Mouse (Mus musculus) heart, postnatal 0 days (tissue): Measurements from ENCODE around the gene Pbrm1. TPM values are rescaled to one million over a fixed set of nuclear protein-coding genes. Genes with fewer than 3 reads are reported as not detected.
A peak's percentile ranks its signal among the peaks of the same experiment; 100 is the strongest.

ENCODE experiments used
- ATAC-seq: fragments of 200-750 bp; cut with Nextera tagmentation; 2 replicates; pipeline ENCODE4 v1.8.0; 2017; ENCODE audit warnings: low read depth, moderate number of reproducible peaks, moderate library complexity; ENCODE audit not compliant: insufficient read depth
- DNase-seq: peaks from one replicate; pipeline ENCODE4 v3.0.0-alpha.2; 2016; ENCODE audit warnings: low spot score
- H3K27ac ChIP-seq: fragments of 300-500 bp; sonication (generic); 2 replicates; pipeline ENCODE4 v1.5.1; 2014; ENCODE audit warnings: low read depth, mild to moderate bottlenecking
- H3K27me3 ChIP-seq: fragments of 300-500 bp; sonication (generic); 2 replicates; pipeline ENCODE4 v1.6.1; 2014; ENCODE audit warnings: low read length, mixed read lengths; ENCODE audit not compliant: control insufficient read depth, insufficient read depth
- H3K36me3 ChIP-seq: fragments of 300-500 bp; sonication (generic); replicated peaks from 2 replicates; pipeline ENCODE4 v1.6.1; 2014; ENCODE audit warnings: low read length, mixed read lengths; ENCODE audit not compliant: control insufficient read depth, insufficient read depth
- H3K4me1 ChIP-seq: fragments of 300-500 bp; sonication (generic); 2 replicates; pipeline ENCODE4 v1.6.1; 2014; ENCODE audit warnings: antibody characterized with exemption; ENCODE audit not compliant: control insufficient read depth, insufficient read depth
- H3K4me2 ChIP-seq: fragments of 300-500 bp; sonication (generic); 2 replicates; pipeline ENCODE4 v1.6.1; 2014; ENCODE audit warnings: low read depth, mild to moderate bottlenecking, low read length, moderate library complexity
- H3K4me3 ChIP-seq: fragments of 300-500 bp; sonication (generic); 2 replicates; pipeline ENCODE4 v1.5.1; 2014; ENCODE audit warnings: low read depth, low read length
- H3K9ac ChIP-seq: fragments of 300-500 bp; sonication (generic); replicated peaks from 2 replicates; pipeline ENCODE4 v1.6.1; 2014; ENCODE audit warnings: low read depth, low read length, mixed read lengths
- H3K9me3 ChIP-seq: fragments of 300-500 bp; sonication (generic); replicated peaks from 2 replicates; pipeline ENCODE4 v1.6.1; 2016; ENCODE audit warnings: low read length; ENCODE audit not compliant: control insufficient read depth
- CTCF ChIP-seq: IDR thresholded peaks from 2 replicates; pipeline ENCODE4 v1.5.1; 2016; ENCODE audit warnings: antibody characterized with exemption, control low read depth, low read depth
- EP300 ChIP-seq: IDR thresholded peaks from 2 replicates; pipeline ENCODE4 v1.6.1; 2016; ENCODE audit warnings: antibody characterized with exemption, low read depth
- WGBS: fragments of 180-500 bp; shearing (Covaris S2); extraction: QIAGEN DNeasy Blood & Tissue Kit; methylation state at CpG from one replicate; pipeline ENCODE4 v1.1.7; 2014; 5-methylcytosine and 5-hydroxymethylcytosine counted together
- polyA plus RNA-seq: library from polyadenylated mRNA; unstranded; fragments of >200 nt; fragmentation: Nextera tagmentation; extraction: Ambion mirVana; gene quantifications from 2 replicates; pipeline ENCODE4 v1.2.1, GENCODE M21; 2015
- total RNA-seq: library from RNA; depleted of rRNA; stranded (reverse); fragments of >200 nt; gene quantifications from 2 replicates; pipeline ENCODE4 v1.2.3, GENCODE M21; 2014; ENCODE audit warnings: low replicate concordance

The Pbrm1 gene
- total and polyA plus RNA-seq, 2 experiments from 2014 or later: 65.0 to 66.5 TPM

DNA sequence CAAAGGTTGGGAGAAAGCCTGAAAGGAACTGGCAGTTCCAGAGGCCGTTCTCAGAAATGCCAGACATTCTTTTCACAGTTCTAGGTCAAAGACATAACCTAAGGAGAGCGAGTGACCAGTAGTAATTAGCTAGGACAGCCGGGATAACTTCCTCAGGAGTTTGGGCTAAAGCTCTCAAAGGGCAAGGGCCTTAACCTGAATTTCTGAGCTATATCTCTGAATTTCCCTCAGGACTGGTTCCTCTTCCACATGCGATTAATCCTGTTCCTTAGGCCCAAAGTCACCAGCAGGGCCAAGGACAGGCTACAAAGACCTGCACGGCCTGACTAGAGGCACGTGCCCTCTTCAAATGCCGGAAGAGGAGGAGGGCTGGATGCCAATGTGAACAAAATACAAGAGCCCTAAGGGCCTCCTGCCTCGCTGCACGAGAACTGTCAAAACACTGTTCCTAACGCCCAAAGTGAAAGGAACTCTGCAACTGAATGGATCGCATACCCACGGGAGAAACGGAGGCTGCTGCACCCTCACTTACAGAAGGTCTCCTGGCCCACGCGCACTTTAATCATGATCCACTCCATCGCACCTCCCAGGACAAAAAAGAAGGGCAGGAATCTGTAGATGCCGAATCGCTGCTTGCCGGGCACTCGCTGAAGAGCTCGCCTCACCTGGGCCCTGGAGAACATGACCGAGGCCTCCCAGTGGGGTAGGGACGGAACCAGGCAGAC lies 109.3 kb downstream of the Pbrm1 start:
- H3K4me3 ChIP-seq: peak overlapping the region; percentile 68
- H3K27ac ChIP-seq: peak overlapping the region; percentile 96
- DNase-seq: peak; percentile 84
- H3K27me3 ChIP-seq: no peaks in the 10 kb centered on the region
- peak overlapping the region; percentile 77 for H3K4me2 ChIP-seq
- H3K36me3 ChIP-seq: peaks cover 20% of the 10 kb centered on the region
- TF ChIP-seq EP300: no peak; the same call in 1 of the 2 replicates
- peak; percentile 31 for TF ChIP-seq CTCF
- H3K9me3 ChIP-seq: no peaks in the 10 kb centered on the region
- peak overlapping the region; percentile 75 for H3K9ac ChIP-seq
- peak; percentile 63 for ATAC-seq
- H3K4me1 ChIP-seq: peaks cover 55% of the 10 kb centered on the region
- WGBS: under 1% methylated on average over 23 of the region's 23 CpGs

DNA sequence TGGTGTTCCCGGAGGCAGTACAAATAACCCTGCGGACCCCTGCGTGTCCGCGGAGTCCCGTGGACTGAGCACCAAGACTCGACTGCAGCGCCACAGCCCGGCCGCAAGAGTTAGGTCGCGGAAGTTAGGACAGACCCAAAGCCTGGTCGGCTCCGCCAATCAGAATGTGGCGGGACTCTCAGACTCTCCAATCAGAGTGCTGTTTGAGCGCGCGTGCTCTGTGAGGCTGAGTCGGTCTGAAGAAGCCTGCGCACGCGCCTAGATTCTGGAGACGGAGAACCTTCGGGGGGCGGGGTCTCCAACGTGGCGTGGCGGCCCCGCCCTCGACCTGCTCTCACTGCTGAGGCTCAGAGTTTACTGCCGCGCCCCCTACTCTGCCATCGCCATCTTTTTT lies 109.9 kb downstream of the Pbrm1 start, which contains the start of gene Smim4:
Gene Smim4, minus strand, starts transcription at position 131 of the 394 bp plus-strand sequence.
- H3K4me3 ChIP-seq: peak within 1 kb of the TSS; percentile 68
- ATAC-seq: peak; percentile 93
- TF ChIP-seq CTCF (peak; percentile 59), EP300 (no peak; the same call in 1 of the 2 replicates)
- no peaks in the 10 kb centered on the region for H3K9me3 ChIP-seq
- peak within 1 kb of the TSS; percentile 75 for H3K9ac ChIP-seq
- peak; percentile 100 for DNase-seq
- peak within 1 kb of the TSS; percentile 77 for H3K4me2 ChIP-seq
- peak within 1 kb of the TSS; percentile 96 for H3K27ac ChIP-seq
- H3K4me1 ChIP-seq: peaks cover 58% of the 10 kb centered on the region
- WGBS: under 1% methylated on average over 33 of the region's 33 CpGs
- H3K27me3 ChIP-seq: no peaks in the 10 kb centered on the region
- H3K36me3 ChIP-seq: peaks cover 14% of the 10 kb centered on the region

DNA sequence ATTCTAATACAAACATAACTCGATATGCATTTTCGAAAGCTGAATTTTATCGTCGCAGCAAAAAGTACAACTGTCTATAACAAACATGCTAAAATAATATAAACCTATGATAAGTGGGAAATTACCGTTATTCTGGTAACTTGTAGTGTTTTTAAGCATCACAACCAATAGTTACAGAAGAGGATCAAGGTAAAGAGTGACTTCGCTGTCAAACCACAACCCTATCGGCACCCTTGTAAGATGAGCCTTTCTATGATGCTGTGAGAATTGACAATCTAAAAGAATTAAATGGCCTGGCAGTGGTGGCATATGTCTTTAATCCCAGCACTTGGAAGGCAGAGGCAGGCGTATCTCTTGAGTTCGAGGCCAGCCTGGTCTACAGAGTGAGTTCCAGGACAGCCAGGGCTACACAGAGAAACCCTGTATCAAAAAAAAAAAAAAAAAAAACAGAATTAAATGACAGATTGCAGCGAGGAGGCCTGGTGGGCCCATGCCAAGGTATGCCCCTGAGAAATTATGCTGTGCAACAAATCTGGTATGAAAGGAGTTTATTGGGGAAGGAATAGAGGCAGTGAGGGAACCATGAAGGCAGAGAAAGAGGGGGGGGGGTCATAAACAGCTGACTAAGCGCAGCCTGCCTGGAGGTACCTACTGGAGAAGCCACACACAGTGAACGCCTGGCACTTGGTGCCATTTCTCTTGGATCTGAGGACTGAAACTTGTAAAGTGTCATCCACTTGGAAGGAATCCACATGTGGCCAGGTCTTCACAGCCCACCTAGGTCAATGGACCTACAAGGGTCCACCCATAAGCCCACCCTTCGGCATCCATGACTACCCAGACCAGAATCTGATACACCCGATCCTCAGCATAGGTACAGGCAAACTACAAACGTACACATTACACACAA lies 110.6 kb downstream of the Pbrm1 start:
- TF ChIP-seq CTCF (no peak), EP300 (no peak)
- H3K4me2 ChIP-seq: peak overlapping the region; percentile 55
- H3K36me3 ChIP-seq: peaks cover 9% of the 10 kb centered on the region; the same call in 1 of the 2 replicates
- H3K4me3 ChIP-seq: peak overlapping the region; percentile 68
- H3K4me1 ChIP-seq: peaks cover 58% of the 10 kb centered on the region
- ATAC-seq (no peak), DNase-seq (no peak)
- H3K9me3 ChIP-seq: no peaks in the 10 kb centered on the region
- WGBS: 66% methylated on average over 15 of the region's 15 CpGs
- H3K27me3 ChIP-seq: no peaks in the 10 kb centered on the region
- H3K27ac ChIP-seq: peak overlapping the region; percentile 52
- H3K9ac ChIP-seq: no peak overlapping the region

DNA sequence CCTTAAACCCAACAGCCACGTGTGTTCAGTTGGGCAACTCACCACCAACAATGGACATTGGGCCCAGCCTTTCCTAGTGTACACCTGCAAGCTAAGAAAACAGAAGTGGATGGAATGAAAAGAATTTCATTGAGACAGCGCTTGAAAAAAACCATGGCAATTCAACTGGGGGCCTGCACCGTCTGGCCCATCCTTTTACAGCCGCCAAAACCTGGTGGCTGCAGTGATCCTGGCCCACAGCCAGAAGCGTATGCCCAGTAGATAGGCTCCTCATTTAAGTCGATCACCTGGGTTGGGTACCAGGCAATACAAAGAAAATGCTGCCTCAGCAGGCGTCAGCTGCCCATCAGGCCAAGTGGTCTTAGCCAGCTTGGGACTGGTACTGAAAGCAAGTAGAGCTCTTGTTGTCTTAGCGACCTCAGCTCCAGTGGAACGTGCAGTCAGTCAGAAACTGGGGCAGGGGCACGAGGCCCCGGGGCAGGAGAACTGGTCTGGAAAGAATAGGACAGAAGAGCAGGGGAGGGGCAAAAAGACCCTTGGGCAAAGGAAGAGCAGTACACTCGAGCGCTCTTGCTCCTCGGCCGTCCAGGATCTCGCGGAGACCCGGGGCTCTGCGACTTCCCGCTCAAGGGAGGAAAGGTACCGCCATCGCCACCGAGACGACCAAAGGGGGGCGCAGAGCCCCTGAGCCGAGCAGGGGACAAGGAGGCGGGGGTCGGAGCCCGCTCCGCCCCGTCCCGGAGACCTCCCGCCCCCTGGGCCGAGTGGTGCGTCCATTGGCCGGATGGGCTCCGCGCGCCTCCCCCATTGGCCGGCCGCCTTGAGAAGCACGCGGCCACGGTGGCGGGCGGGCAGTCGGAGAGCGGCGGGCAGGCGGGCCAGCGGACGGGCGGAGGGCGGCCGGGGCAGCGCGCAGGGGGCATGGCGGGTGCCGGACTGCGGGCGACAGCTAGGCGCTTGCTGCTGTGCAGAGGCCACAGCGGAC lies 111.6 kb downstream of the Pbrm1 start, which contains the start of gene Nt5dc2:
Gene Nt5dc2, plus strand, starts transcription at position 818 of the 985 bp plus-strand sequence.
- 3% methylated on average over 53 of the region's 63 CpGs for WGBS

More for the DNA sequence above, 111.6 kb downstream of the Pbrm1 start, which contains the start of gene Nt5dc2:
- Histone ChIP-seq H3K4me2 (peak within 1 kb of the TSS; percentile 80), H3K27me3 (no peaks in the 10 kb centered on the region), H3K9me3 (no peaks in the 10 kb centered on the region), H3K36me3 (peaks cover 5% of the 10 kb centered on the region), H3K4me1 (peaks cover 55% of the 10 kb centered on the region), H3K4me3 (peak within 1 kb of the TSS; percentile 61), H3K9ac (peak within 1 kb of the TSS; percentile 71), H3K27ac (peak within 1 kb of the TSS; percentile 72)
- TF ChIP-seq CTCF: no peak; the same call in 1 of the 2 replicates
- no peak for TF ChIP-seq EP300
- DNase-seq: peak; percentile 84
- peak; percentile 70 for ATAC-seq
